Mouse (Mus musculus): ENCODE data around the gene Plvap.
A peak's percentile ranks its signal among the peaks of the same experiment; 100 is the strongest.
"Not testable (repeated sequence)": the region's sequence is repeated elsewhere in the genome, so short reads cannot be mapped to it uniquely, and the experiment has no call there.

The Plvap gene

DNA sequence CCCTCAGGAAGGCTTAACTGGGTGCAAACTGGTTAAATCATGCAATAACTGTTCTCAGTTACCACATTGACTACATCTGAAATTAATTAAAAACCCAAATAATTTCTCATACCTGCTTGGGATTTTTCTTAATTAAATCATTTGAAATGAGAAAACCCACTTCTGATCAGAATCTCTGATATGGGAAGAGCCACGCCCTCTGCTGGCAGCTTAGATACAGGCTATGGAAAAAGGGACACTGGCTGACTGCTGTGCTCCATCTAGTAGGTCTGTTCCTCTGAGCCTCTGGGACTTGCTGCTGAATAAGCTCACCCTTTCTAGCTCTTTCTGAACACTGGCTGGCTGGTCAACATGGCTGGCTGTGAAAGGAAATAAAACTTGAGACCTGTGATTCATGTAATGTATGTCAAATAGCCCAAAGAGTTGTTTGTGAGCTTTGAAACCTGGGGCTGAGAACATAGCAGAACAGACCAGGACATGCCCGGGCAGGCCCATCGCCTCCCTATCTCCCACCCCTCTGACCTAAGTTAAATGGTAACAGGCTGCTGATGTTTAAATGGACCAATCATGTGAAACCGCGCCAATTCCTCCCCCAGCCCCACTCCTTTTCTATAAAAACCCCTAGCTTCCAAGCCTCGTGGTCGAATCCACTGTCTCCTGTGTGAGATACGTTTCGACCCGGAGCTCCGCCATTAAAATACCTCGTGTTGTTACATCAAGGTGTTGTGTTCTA is 19.3 kb upstream of the Plvap start:
- H3K27me3 ChIP-seq (ENCODE audit: insufficient read depth, low read length) = peaks cover 33% of the 10 kb centered on the region
- H3K4me3 ChIP-seq (replicated peaks; ENCODE audit: low read length) = peak overlapping the region; percentile 39; the same call in 1 of the 2 replicates
- peak; percentile 60 for TF ChIP-seq CTCF (conservative IDR thresholded peaks at IDR 0.05; ENCODE audit: low read length)
- not testable (repeated sequence) for H3K9me3 ChIP-seq (ENCODE audit: low read length)
- peaks cover 73% of the 10 kb centered on the region for H3K4me1 ChIP-seq (replicated peaks; ENCODE audit: low read depth, low read length)
- H3K36me3 ChIP-seq (ENCODE audit: insufficient read depth, low read length) = peaks cover 14% of the 10 kb centered on the region

- no peaks in the 10 kb centered on the region for H3K36me3 ChIP-seq (ENCODE audit: insufficient read depth, low read length)
- peaks cover 45% of the 10 kb centered on the region for H3K27me3 ChIP-seq (ENCODE audit: insufficient read depth, low read length)
- TF ChIP-seq NANOG (IDR thresholded peaks at IDR 0.05; ENCODE audit: borderline replicate concordance, low read length) = no peak
- no peak for TF ChIP-seq POU5F1 (IDR thresholded peaks at IDR 0.05; ENCODE audit: borderline replicate concordance, low read length)
- TF ChIP-seq CTCF (conservative IDR thresholded peaks at IDR 0.05; ENCODE audit: low read length) = no peak
- H3K9me3 ChIP-seq (ENCODE audit: low read length) = no peaks in the 10 kb centered on the region
- peaks cover 70% of the 10 kb centered on the region for H3K4me1 ChIP-seq (replicated peaks; ENCODE audit: low read depth, low read length)
- no peak overlapping the region; the same call in 1 of the 2 replicates for H3K4me3 ChIP-seq (replicated peaks; ENCODE audit: low read length)
Observed at GRCm38 (mm10) chr8:71528362-71529073, 17.0 kb upstream of the Plvap start.

GRCm38 (mm10) chr8:71527162-71527870 is 15.8 kb upstream of the Plvap start:
- H3K4me1 ChIP-seq (replicated peaks; ENCODE audit: low read depth, low read length) = peaks cover 72% of the 10 kb centered on the region
- no peak for TF ChIP-seq NANOG (IDR thresholded peaks at IDR 0.05; ENCODE audit: borderline replicate concordance, low read length)
- no peak for TF ChIP-seq CTCF (conservative IDR thresholded peaks at IDR 0.05; ENCODE audit: low read length)
- no peak for TF ChIP-seq POU5F1 (IDR thresholded peaks at IDR 0.05; ENCODE audit: borderline replicate concordance, low read length)
- no peak overlapping the region for H3K4me3 ChIP-seq (replicated peaks; ENCODE audit: low read length)
- no peaks in the 10 kb centered on the region for H3K36me3 ChIP-seq (ENCODE audit: insufficient read depth, low read length)
- peaks cover 55% of the 10 kb centered on the region for H3K27me3 ChIP-seq (ENCODE audit: insufficient read depth, low read length)
- no peaks in the 10 kb centered on the region for H3K9me3 ChIP-seq (ENCODE audit: low read length)

DNA sequence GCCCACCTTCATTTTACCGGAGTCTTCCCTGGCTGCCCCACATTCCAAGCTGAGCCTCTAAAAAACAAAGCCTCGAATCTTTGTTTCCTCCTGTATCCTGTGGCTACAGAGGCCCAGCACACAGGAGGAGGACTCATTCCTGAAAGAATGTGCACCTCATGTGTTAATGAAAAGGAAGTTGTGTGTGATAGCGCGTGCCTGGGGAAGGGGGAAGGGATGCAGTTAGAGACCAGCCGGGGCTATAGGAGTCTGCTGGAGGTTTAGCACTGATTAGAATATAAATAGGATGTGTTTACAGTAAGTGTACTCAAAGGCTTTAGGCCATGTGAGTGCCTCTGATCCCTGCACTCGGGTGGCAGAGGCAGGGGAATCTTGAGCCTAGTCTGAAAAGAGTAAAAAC is 14.7 kb upstream of the Plvap start:
- no peaks in the 10 kb centered on the region for H3K36me3 ChIP-seq (ENCODE audit: insufficient read depth, low read length)
- H3K4me1 ChIP-seq (replicated peaks; ENCODE audit: low read depth, low read length) = peaks cover 78% of the 10 kb centered on the region
- peaks cover 61% of the 10 kb centered on the region for H3K27me3 ChIP-seq (ENCODE audit: insufficient read depth, low read length)
- no peaks in the 10 kb centered on the region for H3K9me3 ChIP-seq (ENCODE audit: low read length)
- H3K4me3 ChIP-seq (replicated peaks; ENCODE audit: low read length) = peak overlapping the region; percentile 68; the same call in 1 of the 2 replicates
- TF ChIP-seq POU5F1 (IDR thresholded peaks at IDR 0.05; ENCODE audit: borderline replicate concordance, low read length) = no peak
- peak; percentile 77 for TF ChIP-seq NANOG (IDR thresholded peaks at IDR 0.05; ENCODE audit: borderline replicate concordance, low read length)
- no peak for TF ChIP-seq CTCF (conservative IDR thresholded peaks at IDR 0.05; ENCODE audit: low read length)

- H3K27me3 ChIP-seq (ENCODE audit: insufficient read depth, low read length) = peaks cover 70% of the 10 kb centered on the region
- H3K4me1 ChIP-seq (replicated peaks; ENCODE audit: low read depth, low read length) = peaks cover 82% of the 10 kb centered on the region
- TF ChIP-seq NANOG (IDR thresholded peaks at IDR 0.05; ENCODE audit: borderline replicate concordance, low read length) (no peak), POU5F1 (IDR thresholded peaks at IDR 0.05; ENCODE audit: borderline replicate concordance, low read length) (no peak), CTCF (conservative IDR thresholded peaks at IDR 0.05; ENCODE audit: low read length) (no peak)
- H3K36me3 ChIP-seq (ENCODE audit: insufficient read depth, low read length) = no peaks in the 10 kb centered on the region
- no peaks in the 10 kb centered on the region for H3K9me3 ChIP-seq (ENCODE audit: low read length)
- H3K4me3 ChIP-seq (replicated peaks; ENCODE audit: low read length) = peak within 1 kb of the TSS; percentile 68
Observed at GRCm38 (mm10) chr8:71525226-71526050, 13.9 kb upstream of the Plvap start, which contains the start of gene Ccdc194. Gene Ccdc194, minus strand, starts transcription at chr8:71525711.

DNA sequence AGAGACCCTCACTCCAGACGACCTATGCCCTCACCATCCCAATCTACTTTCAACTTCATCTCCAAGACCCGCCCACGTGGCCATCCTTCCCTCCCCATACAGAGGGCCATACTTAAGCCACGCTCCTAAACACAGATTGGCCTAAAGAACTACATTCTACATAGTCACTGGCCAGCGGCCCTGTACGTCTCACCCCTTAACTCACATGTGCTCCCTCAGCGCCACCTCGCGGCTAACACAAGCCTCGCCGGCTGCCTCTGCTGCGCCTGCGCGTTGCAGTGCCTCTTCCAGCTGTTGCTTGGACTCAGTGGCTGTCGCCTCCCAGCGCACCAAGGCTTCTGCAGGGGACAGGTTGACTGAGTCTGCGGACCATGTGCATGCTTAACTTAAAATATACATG is 10.1 kb upstream of the Plvap start:
- TF ChIP-seq CTCF (conservative IDR thresholded peaks at IDR 0.05; ENCODE audit: low read length) (peak; percentile 56), NANOG (IDR thresholded peaks at IDR 0.05; ENCODE audit: borderline replicate concordance, low read length) (no peak), POU5F1 (IDR thresholded peaks at IDR 0.05; ENCODE audit: borderline replicate concordance, low read length) (no peak)
- Histone ChIP-seq H3K4me1 (replicated peaks; ENCODE audit: low read depth, low read length) (peaks cover 68% of the 10 kb centered on the region), H3K27me3 (ENCODE audit: insufficient read depth, low read length) (peaks cover 63% of the 10 kb centered on the region), H3K36me3 (ENCODE audit: insufficient read depth, low read length) (no peaks in the 10 kb centered on the region), H3K9me3 (ENCODE audit: low read length) (peaks cover 5% of the 10 kb centered on the region), H3K4me3 (replicated peaks; ENCODE audit: low read length) (peak overlapping the region; percentile 43)

DNA sequence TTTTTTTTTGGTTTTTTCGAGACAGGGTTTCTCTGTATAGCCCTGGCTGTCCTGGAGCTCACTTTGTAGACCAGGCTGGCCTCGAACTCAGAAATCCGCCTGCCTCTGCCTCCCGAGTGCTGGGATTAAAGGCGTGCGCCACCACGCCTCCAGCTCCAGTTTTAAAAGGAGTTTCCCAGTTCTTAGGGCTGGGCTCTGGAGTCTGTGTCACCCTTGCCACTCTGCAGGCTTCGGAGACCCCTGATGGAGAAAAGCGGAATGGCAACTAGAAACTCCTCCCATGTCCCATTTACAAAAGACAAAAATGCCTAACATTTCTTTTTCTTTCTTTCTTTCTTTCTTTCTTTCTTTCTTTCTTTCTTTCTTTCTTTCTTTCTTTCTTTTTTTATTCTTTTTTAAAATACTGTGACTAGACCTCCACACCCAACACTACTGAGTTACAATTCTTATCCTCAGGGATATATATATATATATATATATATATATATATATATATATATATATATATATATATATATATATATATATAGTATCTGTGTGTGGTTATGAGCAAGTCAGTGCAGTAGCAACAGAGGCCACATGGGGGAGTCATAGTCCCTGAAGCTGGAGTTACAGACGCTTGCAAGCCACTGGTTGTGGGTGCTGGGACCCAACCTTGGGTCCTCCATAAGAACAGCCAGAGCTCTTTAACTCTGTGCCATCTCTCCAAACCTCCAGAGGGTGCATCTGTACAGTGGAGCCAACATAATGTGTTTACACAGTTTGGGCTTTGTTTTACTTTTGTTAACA is 7.7 kb upstream of the Plvap start:
- TF ChIP-seq CTCF (conservative IDR thresholded peaks at IDR 0.05; ENCODE audit: low read length) = peak; percentile 27; the same call in 1 of the 2 replicates
- Histone ChIP-seq H3K4me1 (replicated peaks; ENCODE audit: low read depth, low read length) (peaks cover 51% of the 10 kb centered on the region), H3K27me3 (ENCODE audit: insufficient read depth, low read length) (peaks cover 49% of the 10 kb centered on the region)
- not testable (repeated sequence) for H3K9me3 ChIP-seq (ENCODE audit: low read length); H3K4me3 ChIP-seq (replicated peaks; ENCODE audit: low read length); H3K36me3 ChIP-seq (ENCODE audit: insufficient read depth, low read length)
